ENCODE assay signal across 7 mouse cellular contexts in the genomic region with DNA sequence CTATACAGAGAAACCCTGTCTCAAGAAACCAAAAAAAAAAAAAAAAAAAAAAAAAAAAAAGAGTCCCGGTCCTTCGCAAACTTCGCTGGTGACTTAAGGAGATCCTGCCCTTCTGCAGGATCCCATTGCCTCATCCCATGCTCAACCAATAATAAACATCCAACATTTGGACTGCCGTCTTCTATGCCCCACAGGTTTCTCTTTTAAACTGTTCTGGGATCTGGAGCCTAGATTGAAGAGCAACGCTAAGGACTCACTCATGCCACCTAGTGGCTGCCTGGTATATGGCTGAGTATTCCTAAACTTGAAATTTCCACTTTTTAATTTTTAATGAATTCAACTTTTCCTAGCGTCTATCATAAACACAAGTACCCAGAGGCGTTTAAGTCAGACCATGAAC. TPM values are rescaled to one million over a fixed set of nuclear protein-coding genes. Genes with fewer than 3 reads are reported as not detected.
DNase-seq lines count a peak whose midpoint lies in the region; ATAC-seq and TF ChIP-seq lines count a peak whose summit lies in the region.

No protein-coding gene starts in this region.

- no peak overlapping the region for H3K27ac ChIP-seq in ES-Bruce4 (ENCODE audit: insufficient read depth, low read length)
- no peak overlapping the region for H3K27ac ChIP-seq in cerebellum, adult 2 months (ENCODE audit: insufficient read depth, low read length)
- H3K27ac ChIP-seq in intestine, embryonic 16.5 days (ENCODE audit: low read length), result no peak overlapping the region
- no peak overlapping the region for H3K27ac ChIP-seq in liver, embryonic 13.5 days

- 10% methylated on average over 7 of the region's 7 CpGs for WGBS in cerebellum, adult 2 months
- WGBS in intestine, embryonic 16.5 days, result 6% methylated on average over 7 of the region's 7 CpGs
- WGBS in liver, embryonic 13.5 days (ENCODE audit: insufficient replicate concordance), result 7% methylated on average over 7 of the region's 7 CpGs

- H3K36me3 ChIP-seq in C2C12 (ENCODE audit: control insufficient read depth, insufficient read depth), result no peaks in the 10 kb centered on the region
- no peaks in the 10 kb centered on the region for H3K36me3 ChIP-seq in ES-Bruce4 (ENCODE audit: control insufficient read depth, insufficient read depth, low read length, poor library complexity, severe bottlenecking)
- no peaks in the 10 kb centered on the region for H3K36me3 ChIP-seq in intestine, embryonic 16.5 days (ENCODE audit: control insufficient read depth, insufficient read depth, low read length)
- no peaks in the 10 kb centered on the region for H3K36me3 ChIP-seq in liver, embryonic 13.5 days

- no peaks in the 10 kb centered on the region for H3K4me1 ChIP-seq in ES-Bruce4 (ENCODE audit: control insufficient read depth, insufficient read depth, low read length)
- H3K4me1 ChIP-seq in cerebellum, adult 2 months (ENCODE audit: control insufficient read depth, insufficient read depth, low read length), result no peaks in the 10 kb centered on the region
- H3K4me1 ChIP-seq in intestine, embryonic 16.5 days (ENCODE audit: control insufficient read depth, insufficient read depth, low read length), result no peaks in the 10 kb centered on the region
- peaks cover 5% of the 10 kb centered on the region for H3K4me1 ChIP-seq in liver, embryonic 13.5 days (replicated peaks)

- peak; percentile 35 to 42 for DNase-seq in cerebellum, adult 2 months
- DNase-seq in liver, embryonic 13.5 days, result peak; percentile 26
- DNase-seq in retina, embryonic 14.5 days (ENCODE audit: low spot score), result peak; percentile 89

- no peaks in the 10 kb centered on the region for H3K79me3 ChIP-seq in C2C12 (ENCODE audit: low read depth)

- no peak overlapping the region for H3K4me3 ChIP-seq in C2C12 (ENCODE audit: insufficient read depth, poor library complexity, severe bottlenecking)
- H3K4me3 ChIP-seq in ES-Bruce4 (ENCODE audit: low read depth, low read length), result no peak overlapping the region
- no peak overlapping the region for H3K4me3 ChIP-seq in cerebellum, adult 2 months (replicated peaks; ENCODE audit: insufficient read depth, low read depth, low read length)
- H3K4me3 ChIP-seq in intestine, embryonic 16.5 days (ENCODE audit: low read length), result no peak overlapping the region; the same call in 1 of the 2 replicates
- peak overlapping the region; percentile 26 for H3K4me3 ChIP-seq in liver, embryonic 13.5 days (replicated peaks)

- H3K27me3 ChIP-seq in C2C12 (ENCODE audit: control insufficient read depth, insufficient read depth, insufficient read length) (no peaks in the 10 kb centered on the region), ES-Bruce4 (ENCODE audit: control insufficient read depth, insufficient read depth, low read length, poor library complexity, severe bottlenecking) (no peaks in the 10 kb centered on the region)
- H3K27me3 ChIP-seq in cerebellum, adult 2 months (ENCODE audit: control insufficient read depth, insufficient read depth, low read length), result no peaks in the 10 kb centered on the region
- no peaks in the 10 kb centered on the region for H3K27me3 ChIP-seq in intestine, embryonic 16.5 days (replicated peaks; ENCODE audit: control insufficient read depth, insufficient read depth, low read length)
- no peaks in the 10 kb centered on the region for H3K27me3 ChIP-seq in liver, embryonic 13.5 days

- H3K4me2 ChIP-seq in intestine, embryonic 16.5 days (ENCODE audit: low read depth, low read length), result no peak overlapping the region; the same call in 1 of the 2 replicates
- H3K4me2 ChIP-seq in liver, embryonic 13.5 days, result peak overlapping the region; percentile 51

- TF ChIP-seq CTCF in C2C12 (IDR thresholded peaks at IDR 0.05; ENCODE audit: control insufficient read depth, insufficient read depth, insufficient read length) (peak; percentile 6), ES-Bruce4 (IDR thresholded peaks at IDR 0.05; ENCODE audit: low read depth, low read length) (no peak)
- peak; percentile 57; the same call in 1 of the 2 replicates for TF ChIP-seq CTCF in cerebellum, adult 2 months (IDR thresholded peaks at IDR 0.05; ENCODE audit: borderline replicate concordance, insufficient read depth, low read depth, low read length)

- H3ac ChIP-seq in C2C12 (ENCODE audit: control insufficient read depth, insufficient read length, low read depth), result no peak overlapping the region

- H3K9me3 ChIP-seq in ES-Bruce4 (replicated peaks; ENCODE audit: control insufficient read depth, insufficient read depth, low read length, poor library complexity, severe bottlenecking), result no peaks in the 10 kb centered on the region
- H3K9me3 ChIP-seq in intestine, embryonic 16.5 days (ENCODE audit: control insufficient read depth, low read length), result no peaks in the 10 kb centered on the region
- H3K9me3 ChIP-seq in liver, embryonic 13.5 days (replicated peaks), result no peaks in the 10 kb centered on the region

- TF ChIP-seq EP300 in ES-Bruce4 (IDR thresholded peaks at IDR 0.05; ENCODE audit: insufficient read depth, low read depth, low read length), result no peak

- H3K79me2 ChIP-seq in C2C12 (ENCODE audit: control insufficient read depth, insufficient read depth), result no peaks in the 10 kb centered on the region

- no peak for TF ChIP-seq POLR2A in ES-Bruce4 (IDR thresholded peaks at IDR 0.05; ENCODE audit: insufficient read depth, low read length)
- TF ChIP-seq POLR2A in cerebellum, adult 2 months (IDR thresholded peaks at IDR 0.05; ENCODE audit: borderline replicate concordance, insufficient read depth, low read length), result no peak

- peak; percentile 72 for ATAC-seq in frontal cortex, adult (ENCODE audit: low TSS enrichment)
- ATAC-seq in intestine, embryonic 16.5 days, result peak; percentile 63; the same call in 1 of the 2 replicates
- no peak for ATAC-seq in liver, embryonic 13.5 days (ENCODE audit: low read depth)

- H3K9ac ChIP-seq in ES-Bruce4 (ENCODE audit: low read depth, poor library complexity, severe bottlenecking), result 0 out of 2 replicates have a peak overlapping the region, but pooled peaks have one; percentile 33
- no peak overlapping the region for H3K9ac ChIP-seq in intestine, embryonic 16.5 days (ENCODE audit: low read depth, low read length)
- H3K9ac ChIP-seq in liver, embryonic 13.5 days, result 0 out of 2 replicates have a peak overlapping the region, but pooled peaks have one; percentile 42

TF ChIP-seq in C2C12, 6 proteins besides CTCF, POLR2A, EP300 and RAD21:
- TF ChIP-seq FOSL1 (IDR thresholded peaks at IDR 0.05; ENCODE audit: insufficient read depth, low read length, poor library complexity, severe bottlenecking) (no peak), MYOG (IDR thresholded peaks at IDR 0.05; ENCODE audit: control insufficient read depth, extremely low read depth, insufficient read length) (no peak), MAX (IDR thresholded peaks at IDR 0.05) (no peak), CEBPB (IDR thresholded peaks at IDR 0.05; ENCODE audit: low read depth) (no peak), MYOD1 (IDR thresholded peaks at IDR 0.05; ENCODE audit: control insufficient read depth, insufficient read length, low read depth) (no peak), USF1 (IDR thresholded peaks at IDR 0.05; ENCODE audit: low read depth) (no peak)

RNA-seq across cellular contexts. Expression of a gene that starts 23.1 kb away (rescaled TPM):
- polyA plus RNA-seq in C2C12 (2012; fragmentation: generic; extraction: Trizol) (0.14 TPM), ES-Bruce4 (2011; ENCODE audit: insufficient read depth, insufficient read length, low read depth, missing spikeins) (not detected in 2 replicates)
- 0.68 and 1.1 TPM in 2 replicates for polyA plus RNA-seq in cerebellum, adult 2 months (2012; rRNA removed)
- polyA plus RNA-seq in intestine, embryonic 16.5 days (2015; fragmentation: Nextera tagmentation; extraction: Ambion mirVana), result not detected in 2 replicates
- 2.7 and 2.9 TPM in 2 replicates for polyA plus RNA-seq in liver, embryonic 13.5 days (2015; fragmentation: Nextera tagmentation; extraction: Ambion mirVana)

Comparison
In these comparisons a context has a peak if more than half of its experiments do, and no peak if none do; other contexts are left out.
1. DNase-seq: peak in every context shown above with its lines; median percentile 89 in retina, embryonic 14.5 days; 38 in cerebellum, adult 2 months; 26 in liver, embryonic 13.5 days.